Mouse (Mus musculus) liver, adult 2 months (tissue): ENCODE measurements at regions not wholly inside any gene's neighbourhood (a gene's known extent, or its start where the extent isn't known, plus 50 kb on each side); places are given as distances from the start of the nearest gene placed in this dataset.

Source experiments
- CTCF ChIP-seq: fragments of 200-500 bp; IDR thresholded peaks from 2 replicates; pipeline ENCODE4 v1.5.1; 2011; ENCODE audit warnings: low read depth, low read length, control low read depth
- POLR2A ChIP-seq: fragments of 200-500 bp; IDR thresholded peaks from 2 replicates; pipeline ENCODE4 v1.6.1; 2011; ENCODE audit warnings: low read length, control low read depth; ENCODE audit not compliant: insufficient read depth; ENCODE audit errors: extremely low read depth

DNA sequence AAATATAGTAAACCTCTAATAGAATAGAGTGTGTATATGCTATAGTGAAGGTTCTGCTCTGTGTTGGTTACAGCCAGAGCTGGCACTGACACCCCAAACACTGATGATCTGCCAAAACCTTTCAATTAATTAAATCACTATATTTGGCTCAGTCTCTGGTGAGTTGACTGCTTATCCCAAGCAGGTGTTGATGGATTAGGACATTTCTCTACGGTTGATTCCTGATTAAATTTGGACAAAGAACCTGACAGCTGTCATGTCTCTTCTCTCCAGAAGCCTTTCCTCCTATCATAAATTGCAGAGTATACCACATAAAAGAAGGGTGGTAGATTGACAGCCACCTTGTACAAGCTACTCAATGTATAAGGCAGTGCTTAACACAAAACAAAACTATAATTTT, 1608.4 kb upstream of the Cdh9 start:
- no peak for TF ChIP-seq CTCF
- TF ChIP-seq POLR2A = no peak
